ENCODE assay signal across 8 mouse cellular contexts in genomic region chr1:118390266-118390660, GRCm38 (mm10). TPM values are rescaled to one million over a fixed set of nuclear protein-coding genes. Genes with fewer than 3 reads are reported as not detected.
A peak's percentile ranks its signal among the peaks of the same experiment; 100 is the strongest.
DNase-seq lines count a peak whose midpoint lies in the region; ATAC-seq and TF ChIP-seq lines count a peak whose summit lies in the region.

No protein-coding gene starts in this region.

- ATAC-seq in heart, embryonic 14.5 days (ENCODE audit: insufficient number of reproducible peaks, insufficient read depth, low FRiP score, low read depth) = no peak
- no peak for ATAC-seq in midbrain, embryonic 11.5 days (ENCODE audit: low FRiP score)

- TF ChIP-seq EP300 in MEL (IDR thresholded peaks at IDR 0.05; ENCODE audit: low read depth in 1 of 2, low read length in 2 of 2) = no peak

- H3K27me3 ChIP-seq in heart, embryonic 14.5 days (ENCODE audit: control insufficient read depth, insufficient read depth, low read length) = no peaks in the 10 kb centered on the region
- no peaks in the 10 kb centered on the region for H3K27me3 ChIP-seq in MEL (ENCODE audit: control insufficient read depth in 1 of 2, insufficient read depth in 2 of 2, low read length in 2 of 2)
- no peaks in the 10 kb centered on the region for H3K27me3 ChIP-seq in hindbrain, embryonic 10.5 days (ENCODE audit: insufficient read depth, poor library complexity, severe bottlenecking)
- H3K27me3 ChIP-seq in midbrain, embryonic 11.5 days (ENCODE audit: control insufficient read depth, insufficient read depth, low read length) = no peaks in the 10 kb centered on the region

- no peak for TF ChIP-seq RAD21 in MEL (IDR thresholded peaks at IDR 0.05; ENCODE audit: low read depth, low read length)

- H3K27ac ChIP-seq in heart, embryonic 14.5 days (replicated peaks in 1 of 2; ENCODE audit: control insufficient read depth in 1 of 2, insufficient read depth in 1 of 2, low read depth in 2 of 2, low read length in 2 of 2) = peak overlapping the region; percentile 90 to 96
- H3K27ac ChIP-seq in MEL (ENCODE audit: control insufficient read depth, low read depth, low read length) = no peak overlapping the region; the same call in 1 of the 2 replicates
- peak overlapping the region; percentile 97 for H3K27ac ChIP-seq in hindbrain, embryonic 10.5 days
- H3K27ac ChIP-seq in midbrain, embryonic 11.5 days (ENCODE audit: low read depth, low read length) = peak overlapping the region; percentile 94

- H3K4me3 ChIP-seq in heart, embryonic 14.5 days (ENCODE audit: control insufficient read depth in 1 of 2, insufficient read depth in 1 of 2, low read depth in 1 of 2, low read length in 2 of 2) = peak overlapping the region; percentile 90 to 99
- H3K4me3 ChIP-seq in MEL (ENCODE audit: control insufficient read depth in 1 of 2, insufficient read depth in 1 of 2, low read depth in 2 of 2, low read length in 2 of 2) = peak overlapping the region; percentile 70 to 94
- peak overlapping the region; percentile 93 for H3K4me3 ChIP-seq in hindbrain, embryonic 10.5 days
- peak overlapping the region; percentile 65 for H3K4me3 ChIP-seq in midbrain, embryonic 11.5 days (ENCODE audit: low read depth, low read length)

- TF ChIP-seq POLR2A in MEL (IDR thresholded peaks at IDR 0.05; ENCODE audit: control insufficient read depth in 1 of 2, insufficient read depth in 1 of 2, low read depth in 1 of 2, low read length in 2 of 2, poor library complexity in 1 of 2) = no peak

- H3K4me2 ChIP-seq in heart, embryonic 14.5 days (ENCODE audit: low read length) = peak overlapping the region; percentile 68
- H3K4me2 ChIP-seq in midbrain, embryonic 11.5 days = peak overlapping the region; percentile 58

- H3K79me2 ChIP-seq in MEL (ENCODE audit: control insufficient read depth, insufficient read depth, low read length, poor library complexity) = peaks cover 49% of the 10 kb centered on the region

- H3K4me1 ChIP-seq in heart, embryonic 14.5 days (ENCODE audit: control insufficient read depth in 2 of 2, insufficient read depth in 2 of 2, low read length in 2 of 2) = peaks cover 0 to 12% of the 10 kb centered on the region in 2 experiments; a peak in 2 of 4 replicates
- peaks cover 0 to 9% of the 10 kb centered on the region in 2 experiments; a peak in 2 of 4 replicates for H3K4me1 ChIP-seq in MEL (ENCODE audit: control insufficient read depth in 1 of 2, insufficient read depth in 2 of 2, low read length in 2 of 2)
- H3K4me1 ChIP-seq in hindbrain, embryonic 10.5 days (replicated peaks) = peaks cover 22% of the 10 kb centered on the region
- H3K4me1 ChIP-seq in midbrain, embryonic 11.5 days (ENCODE audit: control insufficient read depth, insufficient read depth, low read length) = peaks cover 7% of the 10 kb centered on the region

- no peak for TF ChIP-seq CTCF in MEL (IDR thresholded peaks at IDR 0.05 in 2 of 3, conservative IDR thresholded peaks at IDR 0.05 in 1 of 3; ENCODE audit: control insufficient read depth in 1 of 3, insufficient read depth in 1 of 3, low read depth in 2 of 3, low read length in 3 of 3, poor library complexity in 1 of 3, severe bottlenecking in 1 of 3)

- H3K36me3 ChIP-seq in heart, embryonic 14.5 days (ENCODE audit: control insufficient read depth, insufficient read depth, low read length) = 0 out of 2 replicates have a peak, but pooled peaks cover 6% of the 10 kb centered on the region
- H3K36me3 ChIP-seq in MEL (ENCODE audit: control insufficient read depth in 1 of 2, insufficient read depth in 2 of 2, low read length in 2 of 2) = peaks cover 0 to 16% of the 10 kb centered on the region in 2 experiments; a peak in 2 of 4 replicates
- peaks cover 31% of the 10 kb centered on the region for H3K36me3 ChIP-seq in hindbrain, embryonic 10.5 days
- H3K36me3 ChIP-seq in midbrain, embryonic 11.5 days (ENCODE audit: control insufficient read depth, insufficient read depth, low read length) = no peaks in the 10 kb centered on the region

- no peak for DNase-seq in heart, postnatal 36 days
- no peak for DNase-seq in MEL (ENCODE audit: low read depth, low spot score)
- peak; percentile 4 for DNase-seq in hindbrain, embryonic 10.5 days (ENCODE audit: low spot score)
- DNase-seq in midbrain, embryonic 11.5 days (ENCODE audit: low spot score, missing footprints) = peak; percentile 90
- DNase-seq in c-Kit-positive CD71-positive TER-119-positive erythroid progenitor cells, embryonic 14.5 days (ENCODE audit: low spot score) = no peak
- DNase-seq in urinary bladder, postnatal 10 days (ENCODE audit: low spot score) = no peak
- DNase-seq in urinary bladder, postnatal 25 days (ENCODE audit: low spot score) = no peak

- 15% methylated on average over 8 of the region's 8 CpGs for WGBS in heart, embryonic 14.5 days
- 21% methylated on average over 8 of the region's 8 CpGs for WGBS in hindbrain, embryonic 10.5 days
- WGBS in midbrain, embryonic 11.5 days = 14% methylated on average over 8 of the region's 8 CpGs

- no peaks in the 10 kb centered on the region for H3K9me3 ChIP-seq in heart, embryonic 14.5 days (ENCODE audit: control insufficient read depth, low read length)
- H3K9me3 ChIP-seq in MEL (replicated peaks; ENCODE audit: insufficient read depth, low read length) = no peaks in the 10 kb centered on the region
- no peaks in the 10 kb centered on the region for H3K9me3 ChIP-seq in hindbrain, embryonic 10.5 days
- H3K9me3 ChIP-seq in midbrain, embryonic 11.5 days (ENCODE audit: control insufficient read depth, low read length) = no peaks in the 10 kb centered on the region

- peak overlapping the region; percentile 98 for H3K9ac ChIP-seq in heart, embryonic 14.5 days (ENCODE audit: low read length)
- H3K9ac ChIP-seq in MEL (ENCODE audit: control insufficient read depth, low read depth, low read length, poor library complexity, severe bottlenecking) = peak overlapping the region; percentile 96
- H3K9ac ChIP-seq in midbrain, embryonic 11.5 days (ENCODE audit: low read length) = peak overlapping the region; percentile 97

- intact Hi-C loops in heart, postnatal 36 days (cut with DNase I) = loop anchor here (5.0 kb wide), 1 partner anchor 37 kb away; no protein-coding TSS in a partner anchor

TF ChIP-seq in MEL, 35 proteins besides CTCF, POLR2A, EP300 and RAD21:
- TF ChIP-seq JUND (IDR thresholded peaks at IDR 0.05; ENCODE audit: low read depth, low read length) = no peak
- TF ChIP-seq GABPA (IDR thresholded peaks at IDR 0.05; ENCODE audit: low read depth, low read length) = no peak
- 0 out of 2 replicates have a peak, but pooled peaks have one; percentile 9 for TF ChIP-seq TCF12 (IDR thresholded peaks at IDR 0.05; ENCODE audit: low read depth, low read length)

RNA-seq across cellular contexts. Expression of gene Clasp1, which starts 1.4 kb away (rescaled TPM):
- 117 and 128 TPM in 2 replicates for polyA plus RNA-seq in heart, embryonic 14.5 days (2014; fragmentation: Nextera tagmentation; extraction: Ambion mirVana)
- 100 to 1,000 TPM; 268 to 335 TPM for total RNA-seq in heart, postnatal 36 days (2021)
- total RNA-seq in MEL (2012; rRNA removed) = 13.9 and 16.0 TPM in 2 replicates
- polyA plus RNA-seq in MEL (2012; ENCODE audit: insufficient read depth in 1 of 2, insufficient read length in 2 of 2, low read depth in 1 of 2, low replicate concordance in 2 of 2, missing spikeins in 1 of 2) = 10 to 100 TPM in 1 of 2 experiments, not detected in 1; 21.3 TPM
- 95.3 and 97.6 TPM in 2 replicates for polyA plus RNA-seq in hindbrain, embryonic 10.5 days (2016; fragmentation: Nextera tagmentation; extraction: Ambion mirVana)
- 90.6 and 96.8 TPM in 2 replicates for polyA plus RNA-seq in midbrain, embryonic 11.5 days (2014; fragmentation: Nextera tagmentation; extraction: Ambion mirVana)

Comparison
In these comparisons a context has a peak if more than half of its experiments do, and no peak if none do; other contexts are left out.
1. DNase-seq: peak in hindbrain, embryonic 10.5 days (single experiment) and midbrain, embryonic 11.5 days (single experiment); none in heart, postnatal 36 days (0 of 2), MEL (single experiment), c-Kit-positive CD71-positive TER-119-positive erythroid progenitor cells, embryonic 14.5 days (single experiment), urinary bladder, postnatal 10 days (single experiment) and urinary bladder, postnatal 25 days (single experiment).
2. Peak in every context shown above with its lines, with median percentiles within 50 percentile points of each other: H3K4me3 ChIP-seq and H3K9ac ChIP-seq.